Mouse (Mus musculus): ENCODE measurements around the gene Cntn6. TPM values are rescaled to one million over a fixed set of nuclear protein-coding genes. Genes with fewer than 3 reads are reported as not detected.

Cntn6 gene
- total and polyA plus RNA-seq, 3 experiments, result 0.13 to 0.66 (median 0.30) TPM

- no peak overlapping the region for H3K9ac ChIP-seq (ENCODE audit: insufficient read depth, low read depth)
- in situ Hi-C loops (cut with MboI; ENCODE audit: low pct_ligation_motif_present, low pct_unique_long_range_greater_than_20kb, low sequenced_read_pairs) (no loop called here), dilution Hi-C loops (cut with MboI; ENCODE audit: extremely low pct_ligation_motif_present, extremely low pct_unique_long_range_greater_than_20kb, low sequenced_read_pairs) (no loop called here)
- H3K36me3 ChIP-seq (replicated peaks in 1 of 2; ENCODE audit: control insufficient read depth in 1 of 2, insufficient read depth in 1 of 2, low read length in 1 of 2), result no peaks in the 10 kb centered on the region
- H3K9me3 ChIP-seq (replicated peaks; ENCODE audit: low read length), result peaks cover 7% of the 10 kb centered on the region
- H3K27ac ChIP-seq (ENCODE audit: insufficient read depth, low read depth), result no peak overlapping the region
- no peak overlapping the region for H3K4me2 ChIP-seq (ENCODE audit: insufficient read depth, low read depth, poor library complexity, severe bottlenecking)
- no peak for TF ChIP-seq ZKSCAN1 (IDR thresholded peaks at IDR 0.05; ENCODE audit: borderline replicate concordance, low read depth, low read length)
- TF ChIP-seq PAX5 (IDR thresholded peaks at IDR 0.05; ENCODE audit: low read length), result no peak
- no peak for TF ChIP-seq ZC3H11A (IDR thresholded peaks at IDR 0.05; ENCODE audit: low read depth, low read length)
- no peak for TF ChIP-seq HCFC1 (IDR thresholded peaks at IDR 0.05; ENCODE audit: low read depth, low read length)
- no peak for TF ChIP-seq USF1 (IDR thresholded peaks at IDR 0.05; ENCODE audit: low read depth, low read length)
- TF ChIP-seq MEF2A (IDR thresholded peaks at IDR 0.05; ENCODE audit: borderline replicate concordance, low read depth, low read length), result no peak
- no peak for TF ChIP-seq TCF12 (IDR thresholded peaks at IDR 0.05; ENCODE audit: low read depth, low read length)
- no peak for TF ChIP-seq ELF1 (IDR thresholded peaks at IDR 0.05; ENCODE audit: low read depth, low read length)
- no peaks in the 10 kb centered on the region for H3K4me1 ChIP-seq (ENCODE audit: control insufficient read depth in 1 of 2, insufficient read depth in 2 of 2)
- no peak overlapping the region for H3K4me3 ChIP-seq (replicated peaks in 1 of 3; ENCODE audit: low read depth in 2 of 3, low read length in 2 of 3, poor library complexity in 1 of 3)
- DNase-seq (ENCODE audit: extremely low read depth), result no peak
- H3K27me3 ChIP-seq (replicated peaks), result no peaks in the 10 kb centered on the region
- no peaks in the 10 kb centered on the region for H3K79me2 ChIP-seq (replicated peaks; ENCODE audit: control insufficient read depth, extremely low read depth, insufficient read depth, poor library complexity, severe bottlenecking)
These were observed 112.6 kb downstream of the Cntn6 start for GRCm38 (mm10) chr6:104605214-104605613.

- in situ Hi-C loops (cut with MboI; ENCODE audit: low pct_ligation_motif_present, low pct_unique_long_range_greater_than_20kb, low sequenced_read_pairs), result no loop called here
These were observed 160.9 kb downstream of the Cntn6 start for GRCm38 (mm10) chr6:104653518-104653917.

GRCm38 (mm10) chr6:104668701-104669100 is 176.1 kb downstream of the Cntn6 start:
- H3K9me3 ChIP-seq (replicated peaks; ENCODE audit: low read length), result no peaks in the 10 kb centered on the region
- H3K79me2 ChIP-seq (replicated peaks; ENCODE audit: control insufficient read depth, extremely low read depth, insufficient read depth, poor library complexity, severe bottlenecking), result no peaks in the 10 kb centered on the region

More at GRCm38 (mm10) chr6:104653518-104653917, 160.9 kb downstream of the Cntn6 start:
- no peaks in the 10 kb centered on the region for H3K9me3 ChIP-seq (replicated peaks; ENCODE audit: low read length)
- no peak overlapping the region for H3K4me2 ChIP-seq (ENCODE audit: insufficient read depth, low read depth, poor library complexity, severe bottlenecking)
- no peaks in the 10 kb centered on the region for H3K27me3 ChIP-seq (replicated peaks)
- H3K4me3 ChIP-seq (replicated peaks in 1 of 3; ENCODE audit: low read depth in 2 of 3, low read length in 2 of 3, poor library complexity in 1 of 3), result no peak overlapping the region
- no peak overlapping the region for H3K9ac ChIP-seq (ENCODE audit: insufficient read depth, low read depth)
- no peaks in the 10 kb centered on the region for H3K79me2 ChIP-seq (replicated peaks; ENCODE audit: control insufficient read depth, extremely low read depth, insufficient read depth, poor library complexity, severe bottlenecking)
- dilution Hi-C loops (cut with MboI; ENCODE audit: extremely low pct_ligation_motif_present, extremely low pct_unique_long_range_greater_than_20kb, low sequenced_read_pairs), result no loop called here
- H3K4me1 ChIP-seq (ENCODE audit: control insufficient read depth in 1 of 2, insufficient read depth in 2 of 2), result no peaks in the 10 kb centered on the region
- TF ChIP-seq E2F4 (IDR thresholded peaks at IDR 0.05; ENCODE audit: insufficient replicate concordance, low read depth, low read length) (no peak), KAT2A (IDR thresholded peaks at IDR 0.05; ENCODE audit: insufficient replicate concordance, low read length) (no peak), MAZ (IDR thresholded peaks at IDR 0.05; ENCODE audit: low read depth, low read length) (no peak), CTCF (conservative IDR thresholded peaks at IDR 0.05 in 1 of 2, IDR thresholded peaks at IDR 0.05 in 1 of 2; ENCODE audit: low read depth in 2 of 2, low read length in 2 of 2) (no peak), HCFC1 (IDR thresholded peaks at IDR 0.05; ENCODE audit: low read depth, low read length) (no peak), POLR2A (IDR thresholded peaks at IDR 0.05; ENCODE audit: low read depth, low read length) (no peak), MXI1 (IDR thresholded peaks at IDR 0.05; ENCODE audit: low read depth, low read length) (no peak), RAD21 (IDR thresholded peaks at IDR 0.05; ENCODE audit: low read depth, low read length) (no peak), UBTF (IDR thresholded peaks at IDR 0.05; ENCODE audit: low read depth, low read length) (no peak), NELFE (IDR thresholded peaks at IDR 0.05; ENCODE audit: low read depth, low read length) (no peak), EP300 (IDR thresholded peaks at IDR 0.05; ENCODE audit: low read length) (no peak), GABPA (IDR thresholded peaks at IDR 0.05; ENCODE audit: insufficient replicate concordance, low read depth, low read length) (no peak), RCOR1 (conservative IDR thresholded peaks at IDR 0.05; ENCODE audit: low read depth, low read length) (no peak)
- no peaks in the 10 kb centered on the region for H3K36me3 ChIP-seq (replicated peaks in 1 of 2; ENCODE audit: control insufficient read depth in 1 of 2, insufficient read depth in 1 of 2, low read length in 1 of 2)
- H3K27ac ChIP-seq (ENCODE audit: insufficient read depth, low read depth), result no peak overlapping the region
- no peak for DNase-seq (ENCODE audit: extremely low read depth)

More at GRCm38 (mm10) chr6:104668701-104669100, 176.1 kb downstream of the Cntn6 start:
- no peak overlapping the region for H3K4me3 ChIP-seq (replicated peaks in 1 of 3; ENCODE audit: low read depth in 2 of 3, low read length in 2 of 3, poor library complexity in 1 of 3)
- H3K36me3 ChIP-seq (replicated peaks in 1 of 2; ENCODE audit: control insufficient read depth in 1 of 2, insufficient read depth in 1 of 2, low read length in 1 of 2), result no peaks in the 10 kb centered on the region
- in situ Hi-C loops (cut with MboI; ENCODE audit: low pct_ligation_motif_present, low pct_unique_long_range_greater_than_20kb, low sequenced_read_pairs), result no loop called here
- no peaks in the 10 kb centered on the region for H3K27me3 ChIP-seq (replicated peaks)
- DNase-seq (ENCODE audit: extremely low read depth), result no peak
- no peak overlapping the region for H3K9ac ChIP-seq (ENCODE audit: insufficient read depth, low read depth)
- H3K4me1 ChIP-seq (ENCODE audit: control insufficient read depth in 1 of 2, insufficient read depth in 2 of 2), result no peaks in the 10 kb centered on the region
- no peak overlapping the region for H3K4me2 ChIP-seq (ENCODE audit: insufficient read depth, low read depth, poor library complexity, severe bottlenecking)
- TF ChIP-seq IRF4 (IDR thresholded peaks at IDR 0.05; ENCODE audit: low read depth, low read length) (no peak), KAT2A (IDR thresholded peaks at IDR 0.05; ENCODE audit: insufficient replicate concordance, low read length) (no peak), ELF1 (IDR thresholded peaks at IDR 0.05; ENCODE audit: low read depth, low read length) (no peak), HCFC1 (IDR thresholded peaks at IDR 0.05; ENCODE audit: low read depth, low read length) (no peak), MAZ (IDR thresholded peaks at IDR 0.05; ENCODE audit: low read depth, low read length) (no peak), MXI1 (IDR thresholded peaks at IDR 0.05; ENCODE audit: low read depth, low read length) (no peak), BHLHE40 (IDR thresholded peaks at IDR 0.05; ENCODE audit: low read depth, low read length) (no peak), USF2 (conservative IDR thresholded peaks at IDR 0.05; ENCODE audit: low read depth, low read length) (no peak), UBTF (IDR thresholded peaks at IDR 0.05; ENCODE audit: low read depth, low read length) (no peak), RAD21 (IDR thresholded peaks at IDR 0.05; ENCODE audit: low read depth, low read length) (no peak)
- dilution Hi-C loops (cut with MboI; ENCODE audit: extremely low pct_ligation_motif_present, extremely low pct_unique_long_range_greater_than_20kb, low sequenced_read_pairs), result no loop called here
- no peak overlapping the region for H3K27ac ChIP-seq (ENCODE audit: insufficient read depth, low read depth)

Data from CH12.LX (cell line).